Mouse (Mus musculus) embryo, embryonic 11.5 days (tissue): ENCODE results near the gene Rcn1.
A peak's percentile ranks its signal among the peaks of the same experiment; 100 is the strongest.

Experiments
- DNase-seq: peaks from one replicate; pipeline ENCODE4 v3.0.0-alpha.2; 2012; ENCODE audit warnings: low read depth, low spot score

Gene Rcn1

GRCm38 (mm10) chr2:105337171-105337875 is 61.8 kb downstream of the Rcn1 start:
- no peak for DNase-seq

- DNase-seq, result peak; percentile 17
Measured at GRCm38 (mm10) chr2:105336314-105337027, 62.6 kb downstream of the Rcn1 start.
